ENCODE assay signal across 23 mouse cellular contexts in genomic region chr7:137619286-137619789, GRCm38 (mm10).
DNase-seq lines count a peak whose midpoint lies in the region; ATAC-seq and TF ChIP-seq lines count a peak whose summit lies in the region.
"Had no signal": no experiment of that assay in that cellular context is flagged by ENCODE, and none has a peak within 500 bp of the region (broad histone marks: within the 10 kb centered on the region; RNA-seq: fewer than 3 reads in every experiment).

No protein-coding gene starts in this region.

- H3K27me3 ChIP-seq in kidney, postnatal 0 days (ENCODE audit: insufficient read depth, low read length) = no peaks in the 10 kb centered on the region
- H3K27me3 ChIP-seq in kidney, adult 2 months (replicated peaks; ENCODE audit: control insufficient read depth, insufficient read depth, low read length) = no peaks in the 10 kb centered on the region
- H3K27me3 ChIP-seq in embryonic facial prominence, embryonic 14.5 days (replicated peaks; ENCODE audit: control insufficient read depth, insufficient read depth, low read length) = no peaks in the 10 kb centered on the region
- H3K27me3 ChIP-seq in limb, embryonic 14.5 days (ENCODE audit: control insufficient read depth, insufficient read depth, low read length) = no peaks in the 10 kb centered on the region
- no peaks in the 10 kb centered on the region for H3K27me3 ChIP-seq in cerebellum, adult 2 months (ENCODE audit: control insufficient read depth, insufficient read depth, low read length)
- H3K27me3 ChIP-seq: forebrain, embryonic 15.5 days; lung, embryonic 15.5 days had no signal

- DNase-seq in kidney, postnatal 0 days (ENCODE audit: low spot score) = peak; percentile 44
- no peak for DNase-seq in kidney, adult 2 months
- DNase-seq in embryo, embryonic 11.5 days (ENCODE audit: low read depth, low spot score) = peak; percentile 37
- peak; percentile 56 for DNase-seq in embryonic facial prominence, embryonic 14.5 days (ENCODE audit: low spot score)
- DNase-seq in limb, embryonic 14.5 days (ENCODE audit: low spot score) = peak; percentile 56
- DNase-seq in left cerebral cortex, adult 2 months (ENCODE audit: extremely low spot score in 1 of 2, low spot score in 2 of 2) = no peak
- no peak for DNase-seq in cerebellum, adult 2 months
- DNase-seq: adrenal gland, postnatal 25 days; cerebellum, adult 9-10 months; gastrocnemius, postnatal 10 days; heart, adult 11 months; layer of hippocampus, postnatal 36 days; lung, postnatal 36 days; right cerebral cortex, postnatal 25 days; spleen, adult 18-20 months had no signal

- H3K9me3 ChIP-seq in kidney, postnatal 0 days (replicated peaks; ENCODE audit: low read length) = no peaks in the 10 kb centered on the region
- no peaks in the 10 kb centered on the region for H3K9me3 ChIP-seq in embryonic facial prominence, embryonic 14.5 days (ENCODE audit: control insufficient read depth, low read length)
- H3K9me3 ChIP-seq in limb, embryonic 14.5 days (ENCODE audit: control insufficient read depth, low read length) = no peaks in the 10 kb centered on the region
- H3K9me3 ChIP-seq: forebrain, embryonic 15.5 days; lung, embryonic 15.5 days had no signal

- H3K27ac ChIP-seq in kidney, postnatal 0 days = no peak overlapping the region
- no peak overlapping the region for H3K27ac ChIP-seq in kidney, adult 2 months (ENCODE audit: insufficient read depth, low read depth, low read length)
- H3K27ac ChIP-seq in embryonic facial prominence, embryonic 14.5 days (replicated peaks; ENCODE audit: low read depth, low read length) = no peak overlapping the region
- no peak overlapping the region for H3K27ac ChIP-seq in limb, embryonic 14.5 days (replicated peaks; ENCODE audit: low read depth, low read length)
- H3K27ac ChIP-seq in left cerebral cortex, adult 2 months = no peak overlapping the region
- H3K27ac ChIP-seq in cerebellum, adult 2 months (ENCODE audit: insufficient read depth, low read length) = no peak overlapping the region
- H3K27ac ChIP-seq: forebrain, embryonic 15.5 days; hindbrain, postnatal 0 days; layer of hippocampus, adult 2 months; liver, embryonic 14.5 days; lung, embryonic 15.5 days had no signal

- WGBS in kidney, postnatal 0 days = 55% methylated on average over 6 of the region's 6 CpGs
- WGBS in kidney, adult 2 months = 68% methylated on average over 6 of the region's 6 CpGs
- 34% methylated on average over 6 of the region's 6 CpGs for WGBS in embryonic facial prominence, embryonic 14.5 days
- WGBS in limb, embryonic 14.5 days = 28% methylated on average over 6 of the region's 6 CpGs
- 92% methylated on average over 6 of the region's 6 CpGs for WGBS in cerebellum, adult 2 months

- 0 out of 2 replicates have a peak, but pooled peaks cover 3% of the 10 kb centered on the region for H3K4me1 ChIP-seq in kidney, postnatal 0 days (replicated peaks; ENCODE audit: insufficient read depth, low read length)
- no peaks in the 10 kb centered on the region for H3K4me1 ChIP-seq in kidney, adult 2 months (ENCODE audit: control insufficient read depth, insufficient read depth, low read length)
- H3K4me1 ChIP-seq in embryonic facial prominence, embryonic 14.5 days (ENCODE audit: control insufficient read depth, insufficient read depth, low read length) = peaks cover 19% of the 10 kb centered on the region
- peaks cover 20% of the 10 kb centered on the region for H3K4me1 ChIP-seq in limb, embryonic 14.5 days (ENCODE audit: control insufficient read depth, insufficient read depth, low read length)
- no peaks in the 10 kb centered on the region for H3K4me1 ChIP-seq in cerebellum, adult 2 months (ENCODE audit: control insufficient read depth, insufficient read depth, low read length)
- H3K4me1 ChIP-seq: forebrain, embryonic 15.5 days; lung, embryonic 15.5 days; megakaryocyte, embryonic 14.5 days had no signal

- H3K9ac ChIP-seq in kidney, postnatal 0 days (ENCODE audit: low read depth, low read length) = no peak overlapping the region
- H3K9ac ChIP-seq in embryonic facial prominence, embryonic 14.5 days (ENCODE audit: low read depth, low read length) = no peak overlapping the region
- H3K9ac ChIP-seq in limb, embryonic 14.5 days (ENCODE audit: low read depth, low read length, severe bottlenecking) = no peak overlapping the region
- H3K9ac ChIP-seq: forebrain, embryonic 15.5 days; liver, embryonic 14.5 days; lung, embryonic 15.5 days had no signal

- no peak for TF ChIP-seq POLR2A in kidney, adult 2 months (IDR thresholded peaks at IDR 0.05; ENCODE audit: low read depth, low read length)
- TF ChIP-seq POLR2A in limb, embryonic 14.5 days (IDR thresholded peaks at IDR 0.05; ENCODE audit: borderline replicate concordance, extremely low read depth, insufficient read depth, insufficient read length) = no peak
- TF ChIP-seq POLR2A in cerebellum, adult 2 months (IDR thresholded peaks at IDR 0.05; ENCODE audit: borderline replicate concordance, insufficient read depth, low read length) = no peak

- H3K4me3 ChIP-seq in kidney, postnatal 0 days (replicated peaks; ENCODE audit: low read depth, low read length) = no peak overlapping the region
- no peak overlapping the region for H3K4me3 ChIP-seq in kidney, adult 2 months (ENCODE audit: insufficient read depth, low read depth, low read length)
- no peak overlapping the region for H3K4me3 ChIP-seq in embryonic facial prominence, embryonic 14.5 days (ENCODE audit: low read depth, low read length)
- H3K4me3 ChIP-seq in limb, embryonic 14.5 days (replicated peaks; ENCODE audit: low read length) = no peak overlapping the region
- H3K4me3 ChIP-seq in left cerebral cortex, adult 2 months = no peak overlapping the region
- no peak overlapping the region for H3K4me3 ChIP-seq in cerebellum, adult 2 months (replicated peaks; ENCODE audit: insufficient read depth, low read depth, low read length)
- H3K4me3 ChIP-seq: forebrain, embryonic 15.5 days; layer of hippocampus, adult 2 months; lung, embryonic 15.5 days; megakaryocyte, embryonic 14.5 days had no signal

- no peaks in the 10 kb centered on the region for H3K36me3 ChIP-seq in kidney, postnatal 0 days (ENCODE audit: insufficient read depth, low read length)
- no peaks in the 10 kb centered on the region for H3K36me3 ChIP-seq in kidney, adult 2 months (ENCODE audit: control insufficient read depth, insufficient read depth, low read length)
- H3K36me3 ChIP-seq in embryonic facial prominence, embryonic 14.5 days (ENCODE audit: control insufficient read depth, insufficient read depth, low read length) = no peaks in the 10 kb centered on the region
- no peaks in the 10 kb centered on the region for H3K36me3 ChIP-seq in limb, embryonic 14.5 days (ENCODE audit: control insufficient read depth, insufficient read depth, low read length)
- H3K36me3 ChIP-seq: forebrain, embryonic 15.5 days; lung, embryonic 15.5 days had no signal

- intact Hi-C loops in left cerebral cortex, adult 2 months (cut with DNase I) = no loop called here

- H3K4me2 ChIP-seq in kidney, postnatal 0 days (ENCODE audit: low read length) = no peak overlapping the region
- H3K4me2 ChIP-seq in embryonic facial prominence, embryonic 14.5 days (ENCODE audit: low read depth, low read length) = no peak overlapping the region
- H3K4me2 ChIP-seq in limb, embryonic 14.5 days (replicated peaks; ENCODE audit: low read depth, low read length, severe bottlenecking) = no peak overlapping the region
- H3K4me2 ChIP-seq: forebrain, embryonic 15.5 days; heart, embryonic 11.5 days; lung, embryonic 15.5 days had no signal

- no peak for ATAC-seq in kidney, postnatal 0 days (replicated peaks; ENCODE audit: low FRiP score, low read depth)
- peak; percentile 60; the same call in 1 of the 2 replicates for ATAC-seq in embryonic facial prominence, embryonic 14.5 days (ENCODE audit: low read depth)
- ATAC-seq in limb, embryonic 14.5 days (ENCODE audit: low FRiP score, low read depth) = peak; percentile 73
- ATAC-seq: forebrain, embryonic 15.5 days; hindbrain, postnatal 0 days; intestine, postnatal 0 days had no signal

- TF ChIP-seq CTCF in kidney, postnatal 0 days (IDR thresholded peaks at IDR 0.05; ENCODE audit: low read depth) = no peak
- no peak for TF ChIP-seq CTCF in kidney, adult 2 months (conservative IDR thresholded peaks at IDR 0.05; ENCODE audit: insufficient read depth, insufficient read length, low read depth, low read length)
- TF ChIP-seq CTCF in left cerebral cortex, adult 2 months (IDR thresholded peaks at IDR 0.05) = no peak
- no peak for TF ChIP-seq CTCF in cerebellum, adult 2 months (IDR thresholded peaks at IDR 0.05; ENCODE audit: borderline replicate concordance, insufficient read depth, low read depth, low read length)

Comparison
In these comparisons a context has a peak if more than half of its experiments do, and no peak if none do; other contexts are left out.
1. DNase-seq: peak in kidney, postnatal 0 days (single experiment), embryo, embryonic 11.5 days (single experiment), embryonic facial prominence, embryonic 14.5 days (single experiment) and limb, embryonic 14.5 days (single experiment); none in kidney, adult 2 months (single experiment), left cerebral cortex, adult 2 months (0 of 2) and cerebellum, adult 2 months (0 of 2).